Mouse (Mus musculus) thymus, postnatal 36 days (tissue): ENCODE measurements at regions not wholly inside any gene's neighbourhood (a gene's known extent, or its start where the extent isn't known, plus 50 kb on each side); places are given as distances from the start of the nearest gene placed in this dataset.
A peak's percentile ranks its signal among the peaks of the same experiment; 100 is the strongest.

Experiments
- DNase-seq, 2 experiments: peaks; one replicate each; pipeline ENCODE4 v3.0.0; 2022; ENCODE audit warnings: mixed read lengths in 2 of 2

GRCm38 (mm10) chr1:144085530-144086520 lies 81.9 kb upstream of the Rgs2 start:
- DNase-seq: peak in 1 of 2 experiments; percentile 8

GRCm38 (mm10) chr1:144078972-144079371 lies 75.0 kb upstream of the Rgs2 start:
- DNase-seq: no peak

GRCm38 (mm10) chr1:144078446-144078845 lies 74.5 kb upstream of the Rgs2 start:
- no peak for DNase-seq

GRCm38 (mm10) chr1:144075991-144076390 lies 72.0 kb upstream of the Rgs2 start:
- DNase-seq: no peak

- DNase-seq: no peak
Observed at GRCm38 (mm10) chr1:144061283-144061682, 57.3 kb upstream of the Rgs2 start.

- DNase-seq: no peak
Observed at GRCm38 (mm10) chr1:144055476-144056213, 51.7 kb upstream of the Rgs2 start.
